In the genomic region with DNA sequence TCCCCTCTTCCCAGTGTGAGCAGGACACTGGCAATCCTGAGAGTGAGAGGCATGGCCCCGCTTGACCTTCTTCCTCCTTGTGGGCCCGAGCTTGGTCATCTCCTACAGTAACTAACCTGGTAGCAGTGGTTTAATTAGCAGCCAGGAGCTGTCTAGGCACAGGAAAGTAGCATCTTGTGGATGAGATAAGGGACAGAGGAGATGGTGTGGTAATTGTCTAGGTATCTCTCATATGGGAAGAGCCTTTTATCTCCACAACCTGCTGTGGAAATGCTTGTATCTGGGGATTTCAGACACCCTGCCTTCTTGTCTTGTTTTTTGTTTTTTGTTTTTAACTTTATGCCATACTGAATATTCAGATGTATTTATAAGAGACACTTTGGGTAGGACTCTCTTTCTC, we compare ENCODE assay signal across 24 mouse cellular contexts. TPM values are rescaled to one million over a fixed set of nuclear protein-coding genes. Genes with fewer than 3 reads are reported as not detected.
"Had no signal": no experiment of that assay in that cellular context is flagged by ENCODE, and none has a peak within 500 bp of the region (broad histone marks: within the 10 kb centered on the region; RNA-seq: fewer than 3 reads in every experiment).

No protein-coding gene starts in this region.

- ATAC-seq: midbrain, embryonic 16.5 days had no signal

- H3K4me3 ChIP-seq: megakaryocyte, embryonic 14.5 days; midbrain, embryonic 10.5 days; midbrain, embryonic 12.5 days; myocyte; neural tube, embryonic 12.5 days; stomach, embryonic 15.5 days had no signal

- H3K27ac ChIP-seq: liver, embryonic 14.5 days; midbrain, embryonic 10.5 days; midbrain, embryonic 12.5 days; neural tube, embryonic 12.5 days; stomach, embryonic 15.5 days; stomach, postnatal 0 days had no signal

- H3K36me3 ChIP-seq: midbrain, embryonic 10.5 days; midbrain, embryonic 12.5 days; neural tube, embryonic 12.5 days; stomach, embryonic 15.5 days had no signal

- H3K4me1 ChIP-seq: megakaryocyte, embryonic 14.5 days; neural tube, embryonic 12.5 days; stomach, embryonic 15.5 days had no signal

- DNase-seq: lung, adult 18-20 months; lung, embryonic 14.5 days; lung, postnatal 10 days; lung, postnatal 4 days; midbrain, embryonic 14.5 days; right cerebral cortex, postnatal 14 days; thymus, adult 2 months; thymus, postnatal 25 days; thymus, postnatal 4 days had no signal

RNA-seq across cellular contexts. Expression of a gene that starts 2.5 kb away (rescaled TPM):
- total RNA-seq: neutrophil, adult 5-6 weeks had no signal
- polyA plus RNA-seq: midbrain, embryonic 12.5 days; myocyte had no signal

RNA-seq across cellular contexts. Expression of a gene that starts 32.6 kb away (rescaled TPM):
- total RNA-seq: neutrophil, adult 5-6 weeks had no signal
- polyA plus RNA-seq: liver, embryonic 16.5 days; lung, embryonic 14.5 days; lung, embryonic 16.5 days; midbrain, embryonic 10.5 days; midbrain, embryonic 14.5 days; midbrain, embryonic 16.5 days; neural tube, embryonic 14.5 days; spleen, adult 2 months; stomach, embryonic 15.5 days; stomach, postnatal 0 days had no signal

RNA-seq across cellular contexts. Expression of a gene that starts 40.9 kb away (rescaled TPM):
- total RNA-seq: neutrophil, adult 5-6 weeks had no signal
- polyA plus RNA-seq: liver, embryonic 14.5 days; lung, embryonic 14.5 days; lung, embryonic 16.5 days; midbrain, embryonic 10.5 days; midbrain, embryonic 12.5 days; midbrain, embryonic 14.5 days; midbrain, embryonic 16.5 days; myocyte; neural tube, embryonic 12.5 days; neural tube, embryonic 14.5 days; urinary bladder, adult 2 months had no signal

RNA-seq across cellular contexts. Expression of a gene that starts 56.8 kb away (rescaled TPM):
- total RNA-seq: neutrophil, adult 5-6 weeks had no signal
